Mouse (Mus musculus) G1E (cell line): ENCODE data around the gene AK157302.

Experiments
- CTCF ChIP-seq: IDR thresholded peaks from 2 replicates; pipeline ENCODE4 v1.5.1; 2012; ENCODE audit warnings: low read depth, low read length, inconsistent platforms, mixed read lengths
- POLR2AphosphoS5 ChIP-seq: IDR thresholded peaks from 2 replicates; pipeline ENCODE4 v1.6.1; 2012; ENCODE audit warnings: low read depth, low read length, inconsistent platforms; ENCODE audit not compliant: insufficient replicate concordance

- TF ChIP-seq CTCF: no peak
- no peak for TF ChIP-seq POLR2AphosphoS5
Measured at GRCm38 (mm10) chr13:21495080-21495479, at the start of gene AK157302.
